Mouse (Mus musculus) kidney, adult 10 weeks (tissue): ENCODE measurements around the gene Nudt11. TPM values are rescaled to one million over a fixed set of nuclear protein-coding genes. Genes with fewer than 3 reads are reported as not detected.

ENCODE experiments used
- polyA plus RNA-seq: library from polyadenylated mRNA; stranded (reverse); fragments of 350-450 nt; fragmentation: Illumina TruSeq; extraction: RNeasy Lipid Tissue Mini Kit (QIAGEN cat#74804); gene quantifications from one replicate; pipeline ENCODE4 v1.2.3, GENCODE M21; 2014; ENCODE audit warnings: low read depth, low replicate concordance

The Nudt11 gene
- polyA plus RNA-seq: 6.1 TPM

DNA sequence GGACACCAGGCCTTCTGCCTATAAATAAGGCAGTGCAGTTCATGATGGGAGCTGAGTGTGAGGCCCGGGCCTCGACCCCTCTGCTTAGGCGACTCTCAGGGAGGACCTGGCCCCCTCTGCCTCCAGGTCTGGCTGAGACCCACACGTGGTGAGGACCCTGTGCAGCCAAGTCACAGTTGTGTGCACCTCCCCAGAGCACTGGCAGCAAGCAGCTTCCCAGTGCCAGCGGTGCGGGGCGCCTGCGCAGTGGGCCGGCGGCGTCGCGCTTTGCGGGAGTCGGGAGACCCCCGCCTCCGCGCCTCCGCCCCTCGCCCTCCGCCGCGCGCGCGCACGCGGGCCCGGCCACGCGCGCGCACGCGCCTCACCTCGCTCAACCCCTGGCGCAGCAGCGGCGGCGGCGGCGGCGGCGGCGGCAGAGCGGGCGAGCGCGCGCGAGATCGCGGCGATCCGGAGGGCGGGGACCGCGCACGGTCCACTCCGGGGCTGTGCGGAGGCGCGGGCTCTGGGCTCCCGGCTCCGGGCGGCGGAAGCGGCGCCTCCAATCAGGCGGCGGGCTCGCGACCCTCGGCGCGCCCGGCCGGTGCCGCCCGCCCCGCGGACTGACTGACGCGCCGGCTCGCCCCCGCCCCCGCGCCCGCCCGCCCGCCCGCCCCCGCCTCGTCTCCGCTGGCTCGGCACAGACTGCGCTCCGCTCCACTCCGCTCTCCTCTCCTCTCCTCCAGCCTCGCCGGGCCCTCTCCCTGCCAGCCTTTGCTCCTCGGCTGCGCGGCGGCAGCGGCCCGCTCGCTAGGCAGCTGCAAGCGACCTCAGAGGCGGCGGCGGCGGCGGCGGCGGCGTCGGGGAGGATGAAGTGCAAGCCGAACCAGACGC, at the start of gene Nudt11:
TSS of gene Nudt11 (plus strand) at position 388 of the 870 bp plus-strand sequence.

DNA sequence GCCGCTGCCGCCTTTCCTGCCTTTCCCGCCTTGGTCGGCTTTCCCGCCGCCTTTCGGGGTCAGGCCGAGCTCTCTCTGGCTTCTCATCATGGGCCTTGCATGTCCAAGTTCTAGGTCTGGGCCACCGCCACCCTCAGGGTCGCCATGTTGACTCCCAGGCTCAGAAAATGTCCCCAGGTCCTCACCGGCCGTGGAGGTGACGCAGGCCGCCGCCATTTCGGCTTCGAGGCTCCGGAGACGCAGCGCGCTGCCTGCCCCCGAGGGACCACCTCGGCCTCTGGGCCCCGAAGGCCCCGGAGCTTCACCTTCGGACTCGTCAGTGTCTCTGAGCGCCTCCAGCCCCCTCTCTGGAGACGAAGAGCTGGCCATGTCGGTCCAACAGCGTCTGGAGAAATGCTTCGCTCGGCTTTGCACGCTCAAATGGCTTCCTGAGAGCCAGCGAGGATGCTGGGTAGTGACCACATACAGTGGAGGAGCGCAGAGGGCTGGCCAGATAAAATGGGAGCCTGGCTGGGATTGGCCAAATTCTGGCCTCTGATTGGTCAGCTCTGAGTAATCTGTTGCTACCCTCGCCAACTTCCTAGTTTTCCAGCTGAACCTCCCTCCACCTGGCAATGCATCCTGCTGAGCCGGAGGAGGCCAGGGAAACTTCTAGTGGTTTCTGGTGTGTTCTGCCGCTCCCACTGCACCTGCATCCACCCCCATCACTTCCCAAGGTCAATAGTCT, 35.9 kb downstream of the Nudt11 start, which contains the start of gene AU022751:
TSS of gene AU022751 (minus strand) at position 466 of the 727 bp plus-strand sequence.

Other genes with a start within 250 kb of the Nudt11 start
- not detected for gene AU022751, start 36.0 kb downstream of the Nudt11 start, polyA plus RNA-seq
- gene Nudt10, start 125.6 kb downstream of the Nudt11 start, polyA plus RNA-seq: 6.5 TPM